Mouse (Mus musculus) R1 (cell line): ENCODE data around the gene Nucb1.

Source experiments
- DNase-seq: peaks from one replicate; pipeline ENCODE4 v3.0.0-alpha.2; 2018; ENCODE audit warnings: low read depth, low spot score

Gene Nucb1

DNA sequence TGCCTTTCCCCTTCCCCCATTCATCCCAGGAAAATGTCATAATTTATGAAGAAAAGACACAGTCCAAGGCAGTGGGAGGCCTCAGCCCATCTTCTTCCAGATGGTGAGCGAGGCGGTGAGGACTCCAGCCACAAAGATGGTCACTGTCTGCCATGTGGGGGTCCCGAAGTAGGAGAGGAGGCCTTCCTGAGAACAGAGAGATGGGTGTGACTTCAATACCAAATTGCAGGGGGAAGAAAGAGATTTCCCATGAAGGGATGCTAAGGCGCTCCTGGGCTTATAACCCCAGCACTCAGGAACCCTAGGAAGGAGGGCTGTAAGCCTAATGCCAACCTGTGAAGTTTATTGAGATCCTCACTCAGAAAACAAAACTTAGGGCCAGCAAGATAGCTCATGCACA lies 48.4 kb downstream of the Nucb1 start:
- DNase-seq = peak; percentile 47

- peak; percentile 90 for DNase-seq
These were observed 48.9 kb downstream of the Nucb1 start for GRCm38 (mm10) chr7:45461326-45461725.

GRCm38 (mm10) chr7:45460860-45461314 lies 49.3 kb downstream of the Nucb1 start:
- peak; percentile 81 for DNase-seq

- no peak for DNase-seq
These were observed 49.8 kb downstream of the Nucb1 start for GRCm38 (mm10) chr7:45460377-45460776.

- peak; percentile 99 for DNase-seq
These were observed 50.6 kb downstream of the Nucb1 start, which contains the start of gene Ftl1 for GRCm38 (mm10) chr7:45459564-45460140. TSS of gene Ftl1 (minus strand) at chr7:45459884.

DNA sequence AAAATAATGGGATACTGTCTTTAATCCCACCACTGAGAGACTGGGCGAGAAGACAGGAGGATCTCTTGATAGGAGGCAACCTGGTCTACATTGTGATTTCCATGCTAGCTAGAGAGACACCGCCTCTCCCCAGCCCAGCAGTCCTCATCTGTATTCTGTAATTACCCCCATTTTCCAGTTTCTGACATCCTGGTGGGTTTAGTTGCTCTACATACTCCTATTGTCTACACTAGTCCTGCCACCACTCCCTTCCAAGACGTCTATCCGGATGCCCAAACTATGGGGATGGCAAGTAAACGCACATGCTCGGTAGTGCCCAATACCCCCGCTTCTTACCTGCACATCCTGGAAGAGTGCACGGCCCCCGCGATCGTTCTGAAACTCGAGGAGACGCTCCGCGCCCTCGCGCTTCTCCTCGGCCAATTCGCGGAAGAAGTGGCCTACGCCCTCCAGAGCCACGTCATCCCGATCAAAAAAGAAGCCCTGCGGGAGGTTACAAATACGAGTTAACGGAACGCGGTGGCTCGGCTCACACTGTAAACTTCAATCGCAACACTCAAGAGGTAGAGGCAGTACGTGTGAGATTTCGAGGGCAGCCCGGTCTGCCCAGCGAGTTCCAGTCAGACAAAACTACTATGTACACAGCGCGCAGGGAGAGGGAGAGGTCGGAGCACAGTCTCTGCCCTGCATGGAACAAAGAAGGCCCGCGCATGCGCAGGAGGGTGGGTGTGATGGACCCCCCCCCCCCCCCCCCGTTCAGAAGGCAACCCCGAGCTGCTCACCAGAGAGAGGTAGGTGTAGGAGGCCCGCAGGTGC lies 51.2 kb downstream of the Nucb1 start:
- DNase-seq = peak; percentile 85

GRCm38 (mm10) chr7:45457204-45458060 lies 52.8 kb downstream of the Nucb1 start:
- DNase-seq = peak; percentile 78

DNA sequence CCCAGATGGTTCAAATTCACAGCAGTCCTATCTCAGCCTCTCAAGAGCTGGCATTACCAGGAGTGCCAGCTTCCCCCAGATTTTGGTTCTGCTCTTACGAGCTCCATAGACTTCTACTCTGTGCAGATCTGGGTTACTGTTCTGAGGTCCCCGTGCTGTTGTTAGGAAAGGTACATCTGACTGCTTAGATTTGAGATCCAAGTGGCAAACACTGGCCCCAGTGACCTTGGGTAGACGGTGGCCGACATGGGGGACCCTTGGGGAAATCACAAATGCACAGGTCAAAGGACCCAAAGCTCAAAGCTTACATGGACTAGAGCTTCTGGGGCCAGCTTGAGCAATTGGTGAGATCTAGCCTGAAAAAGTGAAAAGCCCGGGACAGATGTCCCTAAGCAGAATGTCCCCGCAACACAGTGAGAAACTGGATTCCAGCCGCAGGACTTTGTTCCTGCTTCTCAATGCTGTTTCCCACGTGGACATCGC lies 53.4 kb downstream of the Nucb1 start:
- no peak for DNase-seq

- DNase-seq = peak; percentile 81
These were observed 54.1 kb downstream of the Nucb1 start for GRCm38 (mm10) chr7:45455932-45456696.

DNA sequence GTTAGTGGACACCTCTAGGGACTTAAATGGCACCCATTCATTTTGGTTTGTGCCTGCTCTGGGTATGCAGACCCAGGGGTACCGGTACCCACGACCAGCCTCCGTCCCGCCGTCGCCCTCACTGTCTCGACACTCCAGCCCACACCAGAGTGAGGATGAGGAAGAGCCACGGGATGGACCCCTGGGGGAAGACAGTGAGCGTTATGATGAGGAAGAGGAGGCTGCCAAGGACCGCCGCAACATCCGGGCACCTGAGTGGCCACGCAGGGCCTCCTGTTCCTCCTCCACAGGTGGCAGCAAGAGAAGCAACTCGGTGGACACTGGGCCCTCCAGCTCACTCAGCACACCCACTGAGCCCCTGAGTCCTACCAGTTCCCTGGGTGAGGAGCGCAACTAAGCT lies 55.2 kb downstream of the Nucb1 start:
- DNase-seq = no peak

GRCm38 (mm10) chr7:45451344-45451982 lies 58.7 kb downstream of the Nucb1 start:
- DNase-seq = peak; percentile 90

DNA sequence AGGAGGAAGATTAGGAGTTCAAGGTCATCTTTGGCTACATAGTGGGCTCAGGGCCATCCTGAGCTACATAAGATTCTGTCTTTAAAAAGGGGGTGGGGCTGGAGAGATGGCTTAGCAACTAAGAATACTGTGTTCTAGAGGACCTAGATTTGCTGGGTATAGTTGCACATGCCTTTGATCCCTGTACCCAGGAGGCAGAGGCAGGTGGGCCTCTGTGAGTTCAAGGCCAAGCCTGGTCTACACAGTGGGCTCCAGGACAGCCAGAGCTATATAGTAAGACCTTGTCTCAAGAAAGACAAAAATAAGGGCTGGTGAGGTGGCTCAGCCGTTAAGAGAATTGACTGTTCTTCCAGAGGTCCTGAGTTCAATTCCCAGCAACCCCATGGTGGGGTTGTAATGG lies 60.2 kb downstream of the Nucb1 start:
- DNase-seq = no peak

GRCm38 (mm10) chr7:45447325-45447990 lies 62.7 kb downstream of the Nucb1 start:
- DNase-seq = peak; percentile 83

GRCm38 (mm10) chr7:45446589-45446988 lies 63.6 kb downstream of the Nucb1 start:
- DNase-seq = no peak

GRCm38 (mm10) chr7:45443526-45444420 lies 66.4 kb downstream of the Nucb1 start:
- DNase-seq = peak; percentile 58
